Mouse (Mus musculus): ENCODE measurements around the gene Smpdl3a. TPM values are rescaled to one million over a fixed set of nuclear protein-coding genes. Genes with fewer than 3 reads are reported as not detected.

Gene Smpdl3a
- total and polyA plus RNA-seq, 2 experiments: 50.7 to 69.3 TPM

- 73% methylated on average over 2 of the region's 2 CpGs for WGBS
- H3K27ac ChIP-seq (replicated peaks; ENCODE audit: insufficient read depth, low read depth, low read length): no peak overlapping the region
- H3K79me2 ChIP-seq (ENCODE audit: control insufficient read depth, insufficient read depth, low read length): no peaks in the 10 kb centered on the region
- H3K9ac ChIP-seq (ENCODE audit: low read depth, low read length): 0 out of 2 replicates have a peak overlapping the region, but pooled peaks have one; percentile 7
- H3K27me3 ChIP-seq (ENCODE audit: control insufficient read depth, insufficient read depth, low read length): no peaks in the 10 kb centered on the region
- no peaks in the 10 kb centered on the region for H3K4me1 ChIP-seq (ENCODE audit: control insufficient read depth, insufficient read depth, low read length)
- TF ChIP-seq POLR2A (IDR thresholded peaks at IDR 0.05; ENCODE audit: extremely low read depth, insufficient read depth, low read length): no peak
- TF ChIP-seq CTCF (IDR thresholded peaks at IDR 0.05; ENCODE audit: low read depth, low read length): no peak
- no peak overlapping the region for H3K4me3 ChIP-seq (ENCODE audit: insufficient read depth, low read depth, low read length)
- no peaks in the 10 kb centered on the region for H3K36me3 ChIP-seq (ENCODE audit: control insufficient read depth, insufficient read depth, low read length)
- DNase-seq (ENCODE audit: extremely low read depth, low read depth, low spot score): no peak
Measured at GRCm38 (mm10) chr10:57785552-57785951, 8.6 kb upstream of the Smpdl3a start.

- Histone ChIP-seq H3K27me3 (ENCODE audit: control insufficient read depth, insufficient read depth, low read length) (no peaks in the 10 kb centered on the region), H3K79me2 (ENCODE audit: control insufficient read depth, insufficient read depth, low read length) (no peaks in the 10 kb centered on the region; the same call in 1 of the 2 replicates), H3K4me1 (ENCODE audit: control insufficient read depth, insufficient read depth, low read length) (peaks cover 6% of the 10 kb centered on the region; the same call in 1 of the 2 replicates), H3K9ac (ENCODE audit: low read depth, low read length) (no peak overlapping the region), H3K4me3 (ENCODE audit: insufficient read depth, low read depth, low read length) (no peak overlapping the region), H3K36me3 (ENCODE audit: control insufficient read depth, insufficient read depth, low read length) (no peaks in the 10 kb centered on the region), H3K27ac (replicated peaks; ENCODE audit: insufficient read depth, low read depth, low read length) (no peak overlapping the region)
- 100% methylated on average over 1 of the region's 1 CpGs for WGBS
- DNase-seq (ENCODE audit: extremely low read depth, low read depth, low spot score): peak; percentile 34
- TF ChIP-seq CTCF (IDR thresholded peaks at IDR 0.05; ENCODE audit: low read depth, low read length) (no peak), POLR2A (IDR thresholded peaks at IDR 0.05; ENCODE audit: extremely low read depth, insufficient read depth, low read length) (no peak)
Measured at GRCm38 (mm10) chr10:57792957-57793356, 1.2 kb upstream of the Smpdl3a start.

- Histone ChIP-seq H3K27me3 (ENCODE audit: control insufficient read depth, insufficient read depth, low read length) (no peaks in the 10 kb centered on the region), H3K4me3 (ENCODE audit: insufficient read depth, low read depth, low read length) (peak overlapping the region; percentile 91), H3K79me2 (ENCODE audit: control insufficient read depth, insufficient read depth, low read length) (no peaks in the 10 kb centered on the region; the same call in 1 of the 2 replicates), H3K4me1 (ENCODE audit: control insufficient read depth, insufficient read depth, low read length) (peaks cover 6% of the 10 kb centered on the region; the same call in 1 of the 2 replicates), H3K36me3 (ENCODE audit: control insufficient read depth, insufficient read depth, low read length) (no peaks in the 10 kb centered on the region), H3K27ac (replicated peaks; ENCODE audit: insufficient read depth, low read depth, low read length) (peak overlapping the region; percentile 93), H3K9ac (ENCODE audit: low read depth, low read length) (peak overlapping the region; percentile 95)
- DNase-seq (ENCODE audit: extremely low read depth, low read depth, low spot score): peak; percentile 63
- WGBS: 1% methylated on average over 43 of the region's 44 CpGs
- no peak for TF ChIP-seq POLR2A (IDR thresholded peaks at IDR 0.05; ENCODE audit: extremely low read depth, insufficient read depth, low read length)
- no peak for TF ChIP-seq CTCF (IDR thresholded peaks at IDR 0.05; ENCODE audit: low read depth, low read length)
Measured at GRCm38 (mm10) chr10:57794491-57795461, 641 bp downstream of the Smpdl3a start.

GRCm38 (mm10) chr10:57795542-57795941 lies 1.4 kb downstream of the Smpdl3a start:
- TF ChIP-seq CTCF (IDR thresholded peaks at IDR 0.05; ENCODE audit: low read depth, low read length): no peak
- 11% methylated on average over 4 of the region's 4 CpGs for WGBS

GRCm38 (mm10) chr10:57796057-57796456 lies 1.9 kb downstream of the Smpdl3a start:
- Histone ChIP-seq H3K4me3 (ENCODE audit: insufficient read depth, low read depth, low read length) (peak overlapping the region; percentile 91), H3K4me1 (ENCODE audit: control insufficient read depth, insufficient read depth, low read length) (peaks cover 6% of the 10 kb centered on the region; the same call in 1 of the 2 replicates), H3K36me3 (ENCODE audit: control insufficient read depth, insufficient read depth, low read length) (peaks cover 3% of the 10 kb centered on the region), H3K79me2 (ENCODE audit: control insufficient read depth, insufficient read depth, low read length) (no peaks in the 10 kb centered on the region; the same call in 1 of the 2 replicates), H3K9ac (ENCODE audit: low read depth, low read length) (peak overlapping the region; percentile 95; the same call in 1 of the 2 replicates), H3K27me3 (ENCODE audit: control insufficient read depth, insufficient read depth, low read length) (no peaks in the 10 kb centered on the region), H3K27ac (replicated peaks; ENCODE audit: insufficient read depth, low read depth, low read length) (peak overlapping the region; percentile 93)
- WGBS: 23% methylated on average over 4 of the region's 4 CpGs
- DNase-seq (ENCODE audit: extremely low read depth, low read depth, low spot score): peak; percentile 64
- TF ChIP-seq CTCF (IDR thresholded peaks at IDR 0.05; ENCODE audit: low read depth, low read length): peak; percentile 25; the same call in 1 of the 2 replicates
- TF ChIP-seq POLR2A (IDR thresholded peaks at IDR 0.05; ENCODE audit: extremely low read depth, insufficient read depth, low read length): no peak

More at GRCm38 (mm10) chr10:57795542-57795941, 1.4 kb downstream of the Smpdl3a start:
- peak overlapping the region; percentile 93 for H3K27ac ChIP-seq (replicated peaks; ENCODE audit: insufficient read depth, low read depth, low read length)
- peak; percentile 50 for DNase-seq (ENCODE audit: extremely low read depth, low read depth, low spot score)
- peak overlapping the region; percentile 91 for H3K4me3 ChIP-seq (ENCODE audit: insufficient read depth, low read depth, low read length)
- peak overlapping the region; percentile 95 for H3K9ac ChIP-seq (ENCODE audit: low read depth, low read length)
- H3K79me2 ChIP-seq (ENCODE audit: control insufficient read depth, insufficient read depth, low read length): no peaks in the 10 kb centered on the region; the same call in 1 of the 2 replicates
- no peaks in the 10 kb centered on the region for H3K36me3 ChIP-seq (ENCODE audit: control insufficient read depth, insufficient read depth, low read length)
- H3K4me1 ChIP-seq (ENCODE audit: control insufficient read depth, insufficient read depth, low read length): peaks cover 6% of the 10 kb centered on the region; the same call in 1 of the 2 replicates
- no peaks in the 10 kb centered on the region for H3K27me3 ChIP-seq (ENCODE audit: control insufficient read depth, insufficient read depth, low read length)

Data from liver, adult 2 months (tissue).